Mouse (Mus musculus) E14TG2a.4 (cell line): ENCODE results near the gene Abhd16a.

Source experiments
- CTCF ChIP-seq: conservative IDR thresholded peaks from 2 replicates; pipeline ENCODE4 v1.5.1; 2014; ENCODE audit warnings: low read length
- POU5F1 ChIP-seq: IDR thresholded peaks from 2 replicates; pipeline ENCODE4 v1.6.1; 2014; ENCODE audit warnings: low read length, borderline replicate concordance

GRCm38 (mm10) chr17:35045807-35046680 lies 43.0 kb upstream of the Abhd16a start:
- TF ChIP-seq CTCF (no peak), POU5F1 (no peak)
